Mouse (Mus musculus) adipocyte (in vitro differentiated cells): ENCODE results near the gene Bcas3.

Source experiments
- DNase-seq: peaks from one replicate; pipeline ENCODE4 v3.0.0-alpha.2; 2016; ENCODE audit warnings: low spot score

Bcas3 gene

DNA sequence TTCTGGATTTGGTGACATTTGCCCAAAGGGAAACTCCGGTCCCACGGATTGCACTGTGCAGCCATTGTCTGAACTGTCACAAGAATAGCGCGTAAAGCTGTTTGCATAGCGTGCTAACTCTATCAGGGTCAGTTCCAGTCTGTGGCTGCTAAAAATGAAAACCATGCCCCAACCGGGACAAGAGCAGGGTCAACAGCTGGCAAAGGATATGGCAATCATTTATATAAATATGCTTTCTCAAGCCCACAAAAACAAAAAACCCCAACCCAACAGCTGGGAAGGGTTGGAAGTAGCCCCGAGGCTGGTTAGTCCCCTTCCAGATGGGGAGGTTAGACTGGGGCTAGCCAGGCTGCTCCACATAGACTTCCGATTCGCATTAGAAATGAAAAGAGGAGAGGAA, 314.8 kb downstream of the Bcas3 start:
- DNase-seq, result no peak

DNA sequence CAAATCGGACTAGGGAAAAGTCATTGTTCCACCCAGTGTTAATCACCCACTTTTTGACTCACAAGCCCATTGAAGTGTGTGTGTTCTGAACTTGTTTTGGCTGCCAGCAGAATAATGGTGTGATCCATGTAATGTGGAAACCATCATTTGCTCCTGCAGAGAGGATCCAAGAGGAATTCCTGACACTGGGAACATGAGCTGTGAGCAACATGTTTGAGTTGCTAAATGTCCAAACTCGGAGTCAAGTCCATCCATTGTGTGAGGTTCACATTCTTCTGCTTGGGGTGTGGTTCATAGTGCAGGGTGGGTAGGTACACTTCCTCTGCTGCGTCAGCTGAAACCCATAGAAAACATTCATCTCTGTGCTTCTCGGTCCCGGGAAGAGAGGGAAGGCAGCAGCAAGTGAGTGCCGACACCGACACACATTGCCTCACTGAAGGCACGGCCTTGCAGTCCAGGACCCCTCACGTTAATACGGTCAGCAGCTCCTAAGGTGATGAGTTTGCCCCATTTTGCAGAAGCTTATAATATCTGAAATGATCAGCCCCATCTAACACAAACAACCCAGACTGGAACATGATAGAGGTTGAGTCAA, 320.0 kb downstream of the Bcas3 start:
- DNase-seq, result no peak

DNA sequence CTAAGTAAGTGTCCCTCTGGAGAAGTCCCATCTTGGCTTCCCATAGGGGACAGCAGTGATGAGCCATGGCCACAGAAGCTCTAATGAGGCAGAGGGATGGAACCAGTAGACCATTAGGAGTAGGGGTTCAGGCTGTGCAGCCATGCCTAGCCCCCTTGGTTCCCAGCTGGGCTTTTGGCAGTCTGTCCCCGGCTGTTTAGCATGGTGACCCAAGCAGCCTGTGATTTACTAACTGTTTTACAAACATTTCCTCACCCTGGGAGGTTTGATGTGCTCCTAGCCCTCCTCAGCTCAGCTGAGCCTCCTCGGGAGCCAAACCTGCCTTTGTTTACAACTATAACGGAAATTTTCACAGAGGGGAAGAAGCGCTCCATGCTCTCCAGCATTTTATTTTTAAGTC, 322.3 kb downstream of the Bcas3 start:
- DNase-seq, result no peak

DNA sequence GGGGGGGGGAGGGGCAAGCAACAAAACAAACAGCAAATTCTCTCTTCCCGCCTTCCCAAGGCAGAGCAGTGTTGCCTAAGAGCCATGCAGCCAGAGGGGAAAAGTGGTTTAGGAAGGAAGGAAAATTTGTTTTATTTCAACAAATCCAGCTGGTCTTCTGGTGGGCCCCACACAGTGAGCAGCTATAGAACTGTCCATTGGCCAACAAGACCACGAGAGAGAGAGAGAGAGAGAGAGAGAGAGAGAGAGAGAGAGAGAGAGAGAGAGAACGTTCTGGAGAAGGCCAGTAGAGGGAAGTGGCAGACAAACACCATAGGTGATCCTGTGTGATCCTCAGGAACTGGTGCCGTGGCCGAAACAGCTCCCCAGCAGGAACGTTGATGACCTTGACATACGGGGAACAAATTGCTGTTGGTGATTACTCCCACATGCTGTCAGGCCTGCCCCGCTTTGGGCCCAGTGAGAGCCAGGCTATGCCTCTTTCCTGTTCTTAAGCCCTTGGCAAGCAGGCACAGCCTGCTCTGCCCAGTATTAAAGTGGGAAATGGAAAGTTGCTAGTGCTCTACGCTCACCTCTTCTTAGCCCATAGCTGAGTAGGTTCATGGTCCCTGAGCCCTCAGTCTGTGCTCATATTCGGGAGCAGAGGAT, 323.5 kb downstream of the Bcas3 start:
- DNase-seq, result no peak

- no peak for DNase-seq
Measured at GRCm38 (mm10) chr11:85678666-85679065, 325.7 kb downstream of the Bcas3 start.

GRCm38 (mm10) chr11:85681580-85682419, 328.8 kb downstream of the Bcas3 start:
- DNase-seq, result no peak

DNA sequence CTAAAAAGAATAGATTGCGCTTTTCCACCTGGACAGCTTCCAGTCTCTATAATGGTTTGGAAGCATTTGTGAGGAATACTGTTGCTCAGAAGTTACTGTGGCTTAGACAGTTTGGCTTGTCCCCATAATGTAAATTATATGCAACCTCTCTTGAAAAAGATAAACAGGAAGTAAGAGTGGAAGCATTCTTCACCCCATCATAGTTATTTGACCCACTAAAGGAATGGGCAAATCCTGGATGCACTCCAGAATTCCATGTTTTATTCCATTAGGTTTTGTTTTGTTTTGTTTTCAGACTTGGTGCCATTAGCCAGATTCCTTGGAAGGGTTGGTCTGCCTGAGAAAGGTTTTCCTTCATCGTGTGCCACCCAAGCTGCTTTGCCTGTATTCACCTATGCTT, 332.0 kb downstream of the Bcas3 start:
- DNase-seq, result peak; percentile 38

GRCm38 (mm10) chr11:85687816-85688439, 335.0 kb downstream of the Bcas3 start:
- DNase-seq, result no peak

DNA sequence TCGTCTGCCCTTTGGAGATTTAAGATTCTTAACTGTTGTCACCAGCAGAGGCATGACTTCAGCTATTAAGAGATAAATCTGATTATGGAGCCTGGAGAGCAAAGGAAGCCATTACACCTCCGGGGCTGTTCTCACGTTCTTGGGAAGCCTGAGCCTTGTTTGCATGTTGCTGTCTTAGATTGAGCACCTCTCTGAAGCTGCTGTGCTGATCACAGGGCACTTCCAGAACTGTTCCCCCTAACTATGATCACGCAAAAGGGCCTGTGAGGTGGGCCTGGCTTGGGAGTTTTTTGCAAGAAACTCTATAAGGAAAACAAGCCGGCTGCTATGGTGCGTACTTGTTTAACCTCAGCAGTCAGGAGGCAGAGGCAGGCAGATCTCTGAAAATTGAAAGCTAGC, 335.5 kb downstream of the Bcas3 start:
- DNase-seq, result no peak

DNA sequence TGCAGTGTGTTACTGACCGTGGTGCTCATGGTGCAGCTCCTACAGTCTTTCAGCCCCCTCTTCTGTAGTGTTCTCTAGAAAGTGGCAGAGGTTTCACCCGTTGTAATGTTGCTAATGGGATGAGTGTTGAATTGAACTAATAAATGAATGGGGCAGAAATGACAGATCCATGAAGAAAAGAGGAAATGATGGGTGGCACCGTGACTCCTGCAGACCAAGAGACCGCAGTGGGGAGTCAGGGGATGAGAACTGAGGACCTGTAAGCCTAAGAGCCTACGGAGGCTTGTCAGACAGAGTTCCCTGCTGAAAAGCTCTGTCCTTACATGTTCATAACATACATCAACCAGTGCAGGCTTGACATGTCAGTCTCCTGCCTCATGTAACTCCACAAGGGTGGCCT, 336.3 kb downstream of the Bcas3 start:
- no peak for DNase-seq

DNA sequence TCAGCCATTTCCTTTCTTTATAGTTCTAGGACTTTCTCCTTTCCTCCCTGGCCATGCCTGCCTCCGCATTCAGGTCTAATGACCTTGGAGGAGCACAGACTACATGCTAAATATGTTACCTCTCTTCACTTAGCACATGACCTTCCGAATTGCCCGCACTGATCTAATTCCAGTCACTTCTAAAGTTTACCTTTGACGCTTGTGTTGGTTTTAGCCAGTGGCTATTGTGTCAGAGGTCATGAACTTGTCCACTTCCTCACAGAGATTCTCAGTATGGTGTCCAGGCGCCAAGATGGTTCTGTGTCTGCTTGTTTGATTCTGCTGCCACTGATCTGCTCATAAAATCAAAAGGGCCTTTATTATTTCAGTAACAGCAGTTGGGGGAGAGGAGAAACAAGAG, 338.3 kb downstream of the Bcas3 start:
- DNase-seq, result no peak

GRCm38 (mm10) chr11:85695614-85696263, 342.8 kb downstream of the Bcas3 start:
- no peak for DNase-seq

- DNase-seq, result no peak
Measured at GRCm38 (mm10) chr11:85696491-85697398, 343.8 kb downstream of the Bcas3 start.

DNA sequence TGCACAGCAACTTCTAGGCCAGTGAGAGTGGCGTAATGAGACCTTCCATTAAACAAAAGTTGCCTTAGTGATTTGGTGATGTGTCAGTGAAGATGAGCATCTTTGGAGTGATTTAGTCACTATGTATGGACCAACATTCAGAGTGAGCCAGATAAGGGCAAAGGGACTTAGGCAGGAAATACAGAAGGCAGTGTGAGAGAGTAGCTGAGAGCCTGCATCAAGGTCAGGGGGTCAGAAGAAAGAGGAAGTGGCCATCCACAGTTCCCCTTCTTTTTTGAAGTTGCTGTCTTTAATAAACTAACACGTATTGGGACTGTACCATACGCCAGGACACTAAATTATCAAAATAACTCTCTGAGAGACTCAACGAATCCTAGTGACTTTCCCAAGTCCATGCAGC, 344.5 kb downstream of the Bcas3 start:
- DNase-seq, result no peak

GRCm38 (mm10) chr11:85698242-85698641, 345.3 kb downstream of the Bcas3 start:
- no peak for DNase-seq

- no peak for DNase-seq
Measured at GRCm38 (mm10) chr11:85704062-85704748, 351.2 kb downstream of the Bcas3 start.

- DNase-seq, result peak; percentile 12
Measured at GRCm38 (mm10) chr11:85706630-85707029, 353.7 kb downstream of the Bcas3 start.

- no peak for DNase-seq
Measured at GRCm38 (mm10) chr11:85707496-85707895, 354.5 kb downstream of the Bcas3 start.

DNA sequence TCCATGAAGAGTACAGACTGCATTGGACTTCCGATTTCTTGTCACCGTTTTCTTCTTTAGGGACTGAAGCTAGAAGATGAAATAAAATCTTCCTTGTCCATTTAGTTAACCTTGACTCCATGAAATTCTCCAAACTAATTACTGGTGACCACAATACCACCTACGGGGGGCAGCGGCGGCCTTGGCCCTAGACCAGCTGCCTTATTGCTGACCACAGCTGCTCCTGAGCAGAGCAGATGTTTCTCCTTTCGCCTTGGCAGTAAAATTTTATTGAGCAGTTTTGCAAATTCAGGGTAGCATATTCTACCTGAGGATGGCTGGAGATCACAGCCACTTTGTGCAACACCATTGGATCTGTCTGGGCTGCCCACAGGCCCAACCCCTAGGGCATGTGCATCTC, 356.2 kb downstream of the Bcas3 start:
- no peak for DNase-seq

- no peak for DNase-seq
Measured at GRCm38 (mm10) chr11:85710155-85710554, 357.2 kb downstream of the Bcas3 start.
